Mouse (Mus musculus) bone marrow, adult 2 months (tissue): Measurements from ENCODE around the gene Gm28051.

ENCODE experiments used
- CTCF ChIP-seq: fragments of 200-500 bp; IDR thresholded peaks from 2 replicates; pipeline ENCODE4 v1.5.1; 2011; ENCODE audit warnings: low read length, control low read depth; ENCODE audit not compliant: control insufficient read depth, insufficient read depth
- POLR2A ChIP-seq: fragments of 200-500 bp; IDR thresholded peaks from 2 replicates; pipeline ENCODE4 v1.6.1; 2011; ENCODE audit warnings: low read depth, mild to moderate bottlenecking, control low read depth, low read length, borderline replicate concordance; ENCODE audit not compliant: control insufficient read depth

- TF ChIP-seq CTCF (no peak), POLR2A (no peak)
Measured at GRCm38 (mm10) chr12:102723861-102724260, 33.7 kb downstream of the Gm28051 start.
